Mouse (Mus musculus): ENCODE results near the gene Erc2. TPM values are rescaled to one million over a fixed set of nuclear protein-coding genes. Genes with fewer than 3 reads are reported as not detected.

Erc2 gene
- total RNA-seq, 2 experiments from 2014 or later: 227 to 232 TPM

- no peak for DNase-seq (ENCODE audit: low spot score in 2 of 2)
- intact Hi-C loops (cut with DNase I): no loop called here
These were observed 469.1 kb downstream of the Erc2 start for GRCm38 (mm10) chr14:28091367-28091766.

- no peak for DNase-seq (ENCODE audit: low spot score in 2 of 2)
These were observed 471.0 kb downstream of the Erc2 start for GRCm38 (mm10) chr14:28093214-28093613.

GRCm38 (mm10) chr14:28093913-28094312, 471.7 kb downstream of the Erc2 start:
- intact Hi-C loops (cut with DNase I): no loop called here

More at GRCm38 (mm10) chr14:28093214-28093613, 471.0 kb downstream of the Erc2 start:
- intact Hi-C loops (cut with DNase I): no loop called here

GRCm38 (mm10) chr14:28099084-28099483, 476.9 kb downstream of the Erc2 start:
- DNase-seq (ENCODE audit: low spot score in 2 of 2): no peak
- intact Hi-C loops (cut with DNase I): no loop called here

More at GRCm38 (mm10) chr14:28093913-28094312, 471.7 kb downstream of the Erc2 start:
- no peak for DNase-seq (ENCODE audit: low spot score in 2 of 2)

- intact Hi-C loops (cut with DNase I): no loop called here
These were observed 490.9 kb downstream of the Erc2 start for GRCm38 (mm10) chr14:28113121-28113520.

GRCm38 (mm10) chr14:28120851-28121250, 498.6 kb downstream of the Erc2 start:
- intact Hi-C loops (cut with DNase I): no loop called here
- DNase-seq (ENCODE audit: low spot score in 2 of 2): no peak

More at GRCm38 (mm10) chr14:28113121-28113520, 490.9 kb downstream of the Erc2 start:
- no peak for DNase-seq (ENCODE audit: low spot score in 2 of 2)

- intact Hi-C loops (cut with DNase I): no loop called here
These were observed 504.6 kb downstream of the Erc2 start for GRCm38 (mm10) chr14:28126842-28127241.

GRCm38 (mm10) chr14:28128999-28129398, 506.8 kb downstream of the Erc2 start:
- DNase-seq (ENCODE audit: low spot score in 2 of 2): peak in 1 of 2 experiments; percentile 59
- intact Hi-C loops (cut with DNase I): no loop called here

More at GRCm38 (mm10) chr14:28126842-28127241, 504.6 kb downstream of the Erc2 start:
- DNase-seq (ENCODE audit: low spot score in 2 of 2): no peak

GRCm38 (mm10) chr14:28143998-28144397, 521.8 kb downstream of the Erc2 start:
- intact Hi-C loops (cut with DNase I): no loop called here
- DNase-seq (ENCODE audit: low spot score in 2 of 2): no peak

GRCm38 (mm10) chr14:28147201-28147600, 525.0 kb downstream of the Erc2 start:
- intact Hi-C loops (cut with DNase I): no loop called here
- no peak for DNase-seq (ENCODE audit: low spot score in 2 of 2)

- peak in 1 of 2 experiments; percentile 46 for DNase-seq (ENCODE audit: low spot score in 2 of 2)
- intact Hi-C loops (cut with DNase I): no loop called here
These were observed 528.7 kb downstream of the Erc2 start for GRCm38 (mm10) chr14:28150942-28151341.

- DNase-seq (ENCODE audit: low spot score in 2 of 2): peak in 1 of 2 experiments; percentile 40
- intact Hi-C loops (cut with DNase I): no loop called here
These were observed 533.5 kb downstream of the Erc2 start for GRCm38 (mm10) chr14:28155706-28156105.

- DNase-seq (ENCODE audit: low spot score in 2 of 2): peak in 1 of 2 experiments; percentile 32
- intact Hi-C loops (cut with DNase I): no loop called here
These were observed 538.6 kb downstream of the Erc2 start for GRCm38 (mm10) chr14:28160852-28161251.

- intact Hi-C loops (cut with DNase I): no loop called here
- DNase-seq (ENCODE audit: low spot score in 2 of 2): peak in 1 of 2 experiments; percentile 26
These were observed 542.6 kb downstream of the Erc2 start for GRCm38 (mm10) chr14:28164642-28165408.

- intact Hi-C loops (cut with DNase I): no loop called here
These were observed 543.5 kb downstream of the Erc2 start for GRCm38 (mm10) chr14:28165621-28166211.

GRCm38 (mm10) chr14:28170711-28171110, 548.5 kb downstream of the Erc2 start:
- intact Hi-C loops (cut with DNase I): no loop called here
- DNase-seq (ENCODE audit: low spot score in 2 of 2): no peak

More at GRCm38 (mm10) chr14:28165621-28166211, 543.5 kb downstream of the Erc2 start:
- no peak for DNase-seq (ENCODE audit: low spot score in 2 of 2)

- no peak for DNase-seq (ENCODE audit: low spot score in 2 of 2)
- intact Hi-C loops (cut with DNase I): no loop called here
These were observed 549.1 kb downstream of the Erc2 start for GRCm38 (mm10) chr14:28171364-28171763.

GRCm38 (mm10) chr14:28173736-28174135, 551.5 kb downstream of the Erc2 start:
- no peak for DNase-seq (ENCODE audit: low spot score in 2 of 2)
- intact Hi-C loops (cut with DNase I): no loop called here

GRCm38 (mm10) chr14:28181070-28181825, 559.0 kb downstream of the Erc2 start:
- DNase-seq (ENCODE audit: low spot score in 2 of 2): no peak

GRCm38 (mm10) chr14:28192711-28193364, 570.6 kb downstream of the Erc2 start:
- intact Hi-C loops (cut with DNase I): no loop called here
- DNase-seq (ENCODE audit: low spot score in 2 of 2): peak in 1 of 2 experiments; percentile 23

More at GRCm38 (mm10) chr14:28181070-28181825, 559.0 kb downstream of the Erc2 start:
- intact Hi-C loops (cut with DNase I): no loop called here

Measured in left cerebral cortex, postnatal 25 days (tissue).